Mouse (Mus musculus) G1E (cell line): ENCODE results near the gene Mmgt2. TPM values are rescaled to one million over a fixed set of nuclear protein-coding genes. Genes with fewer than 3 reads are reported as not detected.

Experiments
- ATAC-seq: 2 replicates; pipeline ENCODE4 v1.8.0; 2016; ENCODE audit warnings: mild to moderate bottlenecking; ENCODE audit not compliant: insufficient number of reproducible peaks, poor library complexity, low FRiP score, severe bottlenecking; ENCODE audit errors: extremely low read depth
- DNase-seq: peaks from one replicate; pipeline ENCODE4 v3.0.0; 2012; ENCODE audit warnings: low spot score
- H3K27me3 ChIP-seq: 2 replicates; pipeline ENCODE4 v1.6.1; 2012; ENCODE audit warnings: mild to moderate bottlenecking, low read length, inconsistent platforms; ENCODE audit not compliant: insufficient read depth
- H3K36me3 ChIP-seq: replicated peaks from 2 replicates; pipeline ENCODE3; 2012; ENCODE audit warnings: mild to moderate bottlenecking, inconsistent platforms
- H3K4me1 ChIP-seq: 2 replicates; pipeline ENCODE4 v1.6.1; 2012; ENCODE audit warnings: low read depth, low read length, inconsistent platforms, mixed read lengths; ENCODE audit not compliant: insufficient read depth
- H3K4me3 ChIP-seq: 2 replicates; pipeline ENCODE4 v1.5.1; 2012; ENCODE audit warnings: low read depth, mild to moderate bottlenecking, inconsistent platforms, low read length, moderate library complexity, mixed read lengths
- H3K9me3 ChIP-seq: replicated peaks from 2 replicates; pipeline ENCODE4 v1.6.1; 2012; ENCODE audit warnings: inconsistent platforms
- CTCF ChIP-seq: IDR thresholded peaks from 2 replicates; pipeline ENCODE4 v1.5.1; 2012; ENCODE audit warnings: low read depth, low read length, inconsistent platforms, mixed read lengths
- GATA1 ChIP-seq: IDR thresholded peaks from 2 replicates; pipeline ENCODE4 v1.6.1; 2012; ENCODE audit warnings: borderline replicate concordance, low read length, inconsistent platforms, mixed read lengths
- GATA2 ChIP-seq: IDR thresholded peaks from 2 replicates; pipeline ENCODE4 v1.6.1; 2012; ENCODE audit warnings: low read depth, low read length, inconsistent platforms, borderline replicate concordance
- POLR2AphosphoS5 ChIP-seq: IDR thresholded peaks from 2 replicates; pipeline ENCODE4 v1.6.1; 2012; ENCODE audit warnings: low read depth, low read length, inconsistent platforms; ENCODE audit not compliant: insufficient replicate concordance
- TAL1 ChIP-seq: conservative IDR thresholded peaks from 2 replicates; pipeline ENCODE4 v1.6.1; 2012; ENCODE audit warnings: low read depth, low read length, inconsistent platforms, mixed read lengths
- polyA plus RNA-seq: library from polyadenylated mRNA; stranded (reverse); fragments of >175 nt; gene quantifications from 2 replicates; pipeline ENCODE4 v1.2.3, GENCODE M21; 2012
- total RNA-seq, 2 experiments: library from RNA; stranded (forward) in 1 of 2; stranded (reverse) in 1 of 2; fragments of 200-1000 nt in 1 of 2; fragments of >200 nt in 1 of 2; fragmentation: Nextera tagmentation in 1 of 2; gene quantifications; 2 replicates each; pipeline ENCODE4 v1.2.3; 2014 to 2017

Mmgt2 gene
- total and polyA plus RNA-seq, 3 experiments: 7.9 to 24.3 (median 8.2) TPM

- no peaks in the 10 kb centered on the region for H3K9me3 ChIP-seq
- TF ChIP-seq GATA2 (no peak), TAL1 (no peak), POLR2AphosphoS5 (no peak), CTCF (no peak), GATA1 (no peak)
- H3K4me3 ChIP-seq: no peak overlapping the region
- no peak for ATAC-seq
- H3K4me1 ChIP-seq: no peaks in the 10 kb centered on the region
- DNase-seq: no peak
- no peaks in the 10 kb centered on the region for H3K36me3 ChIP-seq
- peaks cover 25% of the 10 kb centered on the region for H3K27me3 ChIP-seq
These were observed 8.1 kb upstream of the Mmgt2 start for GRCm38 (mm10) chr11:62640378-62640777.

GRCm38 (mm10) chr11:62642023-62642844 is 6.2 kb upstream of the Mmgt2 start:
- no peaks in the 10 kb centered on the region; the same call in 1 of the 2 replicates for H3K4me1 ChIP-seq
- no peaks in the 10 kb centered on the region for H3K36me3 ChIP-seq
- no peak for ATAC-seq
- H3K9me3 ChIP-seq: no peaks in the 10 kb centered on the region
- DNase-seq: no peak
- no peak overlapping the region for H3K4me3 ChIP-seq
- peaks cover 29% of the 10 kb centered on the region for H3K27me3 ChIP-seq
- TF ChIP-seq CTCF (no peak), POLR2AphosphoS5 (no peak), TAL1 (no peak), GATA1 (no peak), GATA2 (no peak)

GRCm38 (mm10) chr11:62643011-62643631 is 5.3 kb upstream of the Mmgt2 start:
- H3K36me3 ChIP-seq: no peaks in the 10 kb centered on the region
- DNase-seq (no peak), ATAC-seq (no peak)
- no peak overlapping the region for H3K4me3 ChIP-seq
- peaks cover 7% of the 10 kb centered on the region for H3K4me1 ChIP-seq
- no peak for TF ChIP-seq TAL1
- TF ChIP-seq POLR2AphosphoS5: no peak
- no peak for TF ChIP-seq GATA2
- TF ChIP-seq GATA1: no peak
- TF ChIP-seq CTCF: no peak
- peaks cover 3% of the 10 kb centered on the region; the same call in 1 of the 2 replicates for H3K9me3 ChIP-seq
- H3K27me3 ChIP-seq: peaks cover 37% of the 10 kb centered on the region

- peaks cover 4% of the 10 kb centered on the region; the same call in 1 of the 2 replicates for H3K9me3 ChIP-seq
- H3K36me3 ChIP-seq: no peaks in the 10 kb centered on the region
- no peak for DNase-seq
- TF ChIP-seq POLR2AphosphoS5 (no peak), GATA2 (no peak), GATA1 (no peak), CTCF (no peak), TAL1 (no peak)
- peaks cover 8% of the 10 kb centered on the region for H3K4me1 ChIP-seq
- H3K27me3 ChIP-seq: peaks cover 32% of the 10 kb centered on the region
- ATAC-seq: no peak
- no peak overlapping the region for H3K4me3 ChIP-seq
These were observed 4.6 kb upstream of the Mmgt2 start for GRCm38 (mm10) chr11:62643681-62644363.

GRCm38 (mm10) chr11:62644602-62645336 is 3.7 kb upstream of the Mmgt2 start:
- no peaks in the 10 kb centered on the region for H3K36me3 ChIP-seq
- no peak overlapping the region for H3K4me3 ChIP-seq
- ATAC-seq (no peak), DNase-seq (no peak)
- H3K4me1 ChIP-seq: peaks cover 8% of the 10 kb centered on the region
- peaks cover 34% of the 10 kb centered on the region for H3K27me3 ChIP-seq
- TF ChIP-seq GATA1: no peak
- TF ChIP-seq POLR2AphosphoS5: no peak
- no peak for TF ChIP-seq GATA2
- no peak for TF ChIP-seq CTCF
- no peak for TF ChIP-seq TAL1
- H3K9me3 ChIP-seq: peaks cover 4% of the 10 kb centered on the region; the same call in 1 of the 2 replicates
